Mouse (Mus musculus): ENCODE results near the gene Nlk. TPM values are rescaled to one million over a fixed set of nuclear protein-coding genes. Genes with fewer than 3 reads are reported as not detected.
A peak's percentile ranks its signal among the peaks of the same experiment; 100 is the strongest.
"Not testable (repeated sequence)": the region's sequence is repeated elsewhere in the genome, so short reads cannot be mapped to it uniquely, and the experiment has no call there.

Nlk gene
- total RNA-seq, 1 experiment from 2014 or later, result 36.4 TPM

DNA sequence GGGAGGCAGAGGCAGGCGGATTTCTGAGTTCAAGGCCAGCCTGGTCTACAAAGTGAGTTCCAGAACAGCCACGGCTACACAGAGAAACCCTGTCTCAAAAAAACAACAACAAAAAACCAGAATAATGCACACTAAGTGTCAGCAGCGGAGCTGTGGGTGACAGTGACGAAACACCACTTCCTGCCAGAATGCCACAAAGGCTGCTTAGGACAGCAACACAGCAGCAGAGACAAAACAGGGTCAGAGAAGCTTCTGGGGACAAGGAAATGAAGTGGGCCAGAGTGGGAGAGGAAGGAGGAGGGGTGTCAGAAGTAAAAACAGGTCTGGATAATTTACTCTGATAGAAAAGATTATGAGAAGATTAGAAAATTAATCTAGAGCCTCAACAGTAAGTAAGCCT lies 97.1 kb downstream of the Nlk start:
- ATAC-seq (replicated peaks; ENCODE audit: low read depth, poor library complexity, severe bottlenecking), result peak; percentile 93

GRCm38 (mm10) chr11:78598763-78599415 lies 98.3 kb downstream of the Nlk start:
- no peak for ATAC-seq (replicated peaks; ENCODE audit: low read depth, poor library complexity, severe bottlenecking)

DNA sequence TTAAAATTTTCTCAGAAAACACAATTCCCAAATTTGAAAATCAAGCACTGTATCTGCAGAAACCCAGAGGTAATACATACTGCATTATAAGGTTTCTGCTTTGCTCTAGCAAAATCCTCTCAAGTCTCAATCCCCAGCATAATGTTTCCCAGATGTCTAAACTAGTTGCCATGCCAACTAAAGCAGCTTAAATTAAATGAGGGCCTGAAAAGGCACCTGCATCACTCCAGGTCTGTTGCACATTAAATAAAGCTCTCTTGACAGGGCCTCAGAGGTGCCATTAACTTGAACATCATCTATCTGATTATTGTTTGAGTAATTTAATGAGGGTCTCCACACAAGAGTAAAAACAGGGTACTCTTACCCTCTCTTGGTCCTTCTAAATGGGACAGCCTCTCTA lies 100.4 kb downstream of the Nlk start:
- ATAC-seq (replicated peaks; ENCODE audit: low read depth, poor library complexity, severe bottlenecking), result no peak

DNA sequence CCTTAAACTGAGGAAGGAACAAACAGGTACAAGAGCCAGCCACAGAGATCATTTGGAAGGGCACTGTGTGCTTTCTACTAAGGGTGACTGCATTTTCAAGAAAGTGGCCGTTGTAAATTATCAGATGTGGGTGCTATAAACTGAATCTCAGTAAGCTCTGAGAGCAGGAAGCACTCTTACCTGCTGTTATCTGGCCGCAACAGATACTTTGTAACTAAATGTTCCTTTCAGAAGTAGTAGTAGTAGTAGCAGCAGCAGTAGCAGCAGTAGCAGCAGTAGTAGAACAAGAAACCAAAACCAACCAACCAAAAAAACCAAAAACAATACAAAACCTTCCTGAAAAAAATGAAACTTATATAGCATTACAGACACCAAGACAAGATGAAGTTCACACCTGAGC lies 101.4 kb downstream of the Nlk start:
- no peak for ATAC-seq (replicated peaks; ENCODE audit: low read depth, poor library complexity, severe bottlenecking)

GRCm38 (mm10) chr11:78594271-78594964 lies 102.8 kb downstream of the Nlk start:
- ATAC-seq (replicated peaks; ENCODE audit: low read depth, poor library complexity, severe bottlenecking), result no peak

DNA sequence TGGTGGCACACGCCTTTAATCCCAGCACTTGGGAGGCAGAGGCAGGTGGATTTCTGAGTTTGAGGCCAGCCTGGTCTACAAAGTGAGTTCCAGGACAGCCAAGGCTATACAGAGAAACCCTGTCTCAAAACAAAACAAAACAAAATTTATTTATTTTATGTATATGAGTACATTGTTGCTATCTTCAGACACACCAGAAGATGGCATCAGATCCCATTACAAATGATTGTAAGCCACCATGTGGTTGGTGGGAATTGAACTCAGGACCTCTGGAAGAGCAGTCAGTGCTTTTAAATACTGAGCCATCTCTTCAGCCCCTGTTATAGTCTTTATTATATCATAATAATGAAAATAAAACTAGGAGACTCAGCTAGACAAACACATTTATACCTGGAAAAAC lies 109.5 kb downstream of the Nlk start:
- ATAC-seq (replicated peaks; ENCODE audit: low read depth, poor library complexity, severe bottlenecking), result not testable (repeated sequence)

DNA sequence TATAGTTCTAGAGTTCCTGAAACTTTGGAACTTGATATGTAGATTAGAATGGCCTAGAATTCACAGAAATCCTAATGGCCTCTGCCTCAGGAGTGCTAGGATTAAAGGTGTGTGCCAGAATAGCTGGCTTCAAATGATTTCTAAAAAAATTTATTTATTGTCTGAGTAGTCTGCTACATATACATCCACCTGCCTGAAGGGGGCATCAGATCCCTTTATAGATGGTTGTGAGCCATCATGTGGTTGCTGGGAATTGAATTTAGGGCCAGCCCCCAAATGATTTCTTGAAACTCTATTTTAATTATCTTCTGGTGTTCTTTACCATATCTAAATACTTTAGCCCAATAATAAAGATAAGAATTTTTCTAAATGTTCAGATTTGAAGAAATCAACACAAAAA lies 111.1 kb downstream of the Nlk start:
- ATAC-seq (replicated peaks; ENCODE audit: low read depth, poor library complexity, severe bottlenecking), result no peak

- ATAC-seq (replicated peaks; ENCODE audit: low read depth, poor library complexity, severe bottlenecking), result no peak
These were observed 114.3 kb downstream of the Nlk start for GRCm38 (mm10) chr11:78582848-78583247.

GRCm38 (mm10) chr11:78574975-78575374 lies 122.2 kb downstream of the Nlk start:
- no peak for ATAC-seq (replicated peaks; ENCODE audit: low read depth, poor library complexity, severe bottlenecking)

- no peak for ATAC-seq (replicated peaks; ENCODE audit: low read depth, poor library complexity, severe bottlenecking)
These were observed 122.6 kb downstream of the Nlk start for GRCm38 (mm10) chr11:78574536-78574935.

DNA sequence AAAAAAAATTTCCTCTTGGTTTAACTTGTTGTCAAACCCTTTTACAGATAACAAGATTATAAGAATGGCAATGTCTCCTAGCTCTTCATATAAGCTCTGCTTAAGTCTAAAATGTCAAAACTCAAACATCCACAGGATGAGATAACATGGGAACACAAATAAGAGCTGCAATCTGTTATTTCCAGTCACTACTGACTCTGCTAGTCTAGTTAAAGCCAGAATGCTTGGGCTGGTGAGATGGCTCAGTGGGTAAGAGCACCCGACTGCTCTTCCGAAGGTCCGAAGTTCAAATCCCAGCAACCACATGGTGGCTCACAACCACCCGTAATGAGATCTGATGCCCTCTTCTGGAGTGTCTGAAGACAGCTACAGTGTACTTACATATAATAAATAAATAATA lies 123.1 kb downstream of the Nlk start:
- ATAC-seq (replicated peaks; ENCODE audit: low read depth, poor library complexity, severe bottlenecking), result not testable (repeated sequence)

DNA sequence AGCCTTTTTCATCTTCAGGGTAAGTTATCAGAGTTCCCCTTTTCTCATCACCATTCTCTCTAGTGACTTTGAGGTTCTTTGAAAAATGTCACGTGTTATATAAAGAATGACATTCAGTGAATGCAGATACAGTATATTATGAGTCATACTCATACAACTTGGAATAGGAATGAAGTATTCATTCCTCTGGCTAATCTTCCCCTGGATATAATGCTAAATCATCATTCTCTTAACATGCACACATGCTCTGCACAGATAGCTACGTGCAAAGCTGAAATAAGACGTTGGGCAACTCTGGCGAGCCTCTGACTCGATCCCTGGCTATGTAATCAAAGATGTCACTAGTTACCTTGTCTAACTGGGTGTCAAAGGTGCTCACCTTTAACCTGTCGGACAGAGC lies 125.3 kb downstream of the Nlk start:
- no peak for ATAC-seq (replicated peaks; ENCODE audit: low read depth, poor library complexity, severe bottlenecking)

DNA sequence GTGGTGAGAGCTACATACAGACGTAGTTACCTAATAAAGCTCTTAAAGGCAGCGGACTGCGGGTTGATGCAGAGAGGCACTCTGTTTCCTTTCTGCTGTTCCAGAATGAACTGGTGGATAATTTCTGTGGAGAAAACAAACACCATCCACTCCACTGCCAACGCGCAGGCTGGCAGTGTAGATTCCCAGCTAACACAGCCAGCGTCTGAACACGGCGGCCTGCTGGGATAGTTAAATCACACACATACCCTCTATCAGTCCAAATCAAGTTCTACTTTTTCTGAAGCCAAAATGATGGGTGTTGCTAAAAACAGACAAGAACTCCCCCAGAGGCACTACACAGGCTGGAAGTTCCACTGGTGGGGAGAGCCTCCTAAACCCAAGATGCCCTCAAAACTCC lies 125.7 kb downstream of the Nlk start:
- ATAC-seq (replicated peaks; ENCODE audit: low read depth, poor library complexity, severe bottlenecking), result no peak

DNA sequence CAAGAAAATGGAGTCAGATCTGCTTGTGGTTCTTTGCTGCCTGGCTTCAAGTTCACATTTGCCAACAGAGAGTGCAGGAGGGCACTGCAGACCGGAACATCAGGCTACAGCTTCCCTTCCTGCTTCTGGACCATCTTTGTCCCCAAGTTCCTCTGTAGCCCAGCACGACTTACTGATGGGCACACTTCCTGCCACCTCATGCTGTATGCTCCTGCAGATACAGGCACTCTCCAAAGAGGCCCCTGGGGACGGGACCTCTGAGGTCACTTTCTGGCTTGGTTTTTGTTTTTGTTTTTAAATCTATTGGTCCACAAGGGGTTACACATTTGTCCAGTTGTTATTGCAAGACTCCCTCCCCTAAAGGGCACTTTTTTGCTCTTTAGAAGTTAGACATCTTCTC lies 127.4 kb downstream of the Nlk start:
- ATAC-seq (replicated peaks; ENCODE audit: low read depth, poor library complexity, severe bottlenecking), result 0 out of 2 replicates have a peak, but pooled peaks have one; percentile 27

GRCm38 (mm10) chr11:78568827-78569226 lies 128.3 kb downstream of the Nlk start:
- ATAC-seq (replicated peaks; ENCODE audit: low read depth, poor library complexity, severe bottlenecking), result no peak

DNA sequence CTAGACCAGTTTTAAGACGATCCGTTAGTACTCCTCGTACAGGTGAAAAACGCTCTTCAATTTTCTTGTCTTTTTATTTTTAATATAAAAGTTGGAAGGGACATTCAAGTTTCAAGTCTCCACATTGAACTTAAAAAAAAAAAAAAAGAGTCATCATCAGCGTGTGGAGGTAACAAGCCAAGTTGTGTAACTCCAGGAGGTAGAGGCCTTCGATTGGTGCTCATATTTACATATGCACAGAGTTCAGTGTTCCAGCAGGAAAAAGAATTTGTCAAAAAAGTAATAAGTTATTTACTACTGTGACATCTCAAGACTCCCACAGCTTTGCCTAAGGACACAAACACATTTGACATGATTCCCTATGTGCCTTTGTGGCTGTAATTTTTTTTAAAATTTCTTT lies 129.6 kb downstream of the Nlk start:
- ATAC-seq (replicated peaks; ENCODE audit: low read depth, poor library complexity, severe bottlenecking), result no peak

GRCm38 (mm10) chr11:78566775-78567174 lies 130.4 kb downstream of the Nlk start:
- peak; percentile 80 for ATAC-seq (replicated peaks; ENCODE audit: low read depth, poor library complexity, severe bottlenecking)

DNA sequence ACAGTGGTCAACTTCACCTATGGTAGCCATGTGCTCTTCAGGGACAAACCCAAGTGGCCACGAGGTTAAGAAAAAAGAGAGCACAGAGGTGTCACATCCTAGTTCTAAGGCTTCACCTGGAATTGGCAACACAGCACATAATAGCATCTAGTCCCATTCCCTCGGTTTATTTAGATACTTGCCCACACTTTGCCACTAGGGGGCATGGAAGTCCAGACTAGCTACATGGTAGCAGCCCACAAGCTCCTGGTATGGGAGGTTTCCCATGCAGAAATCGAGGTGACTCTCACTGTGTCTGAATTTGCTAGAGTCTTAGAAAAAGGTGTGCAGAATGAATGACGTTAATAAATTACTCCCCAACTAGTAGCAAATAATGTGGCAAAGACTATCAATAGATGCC lies 136.7 kb downstream of the Nlk start:
- ATAC-seq (replicated peaks; ENCODE audit: low read depth, poor library complexity, severe bottlenecking), result peak; percentile 89

GRCm38 (mm10) chr11:78557241-78557640 lies 139.9 kb downstream of the Nlk start:
- ATAC-seq (replicated peaks; ENCODE audit: low read depth, poor library complexity, severe bottlenecking), result no peak

DNA sequence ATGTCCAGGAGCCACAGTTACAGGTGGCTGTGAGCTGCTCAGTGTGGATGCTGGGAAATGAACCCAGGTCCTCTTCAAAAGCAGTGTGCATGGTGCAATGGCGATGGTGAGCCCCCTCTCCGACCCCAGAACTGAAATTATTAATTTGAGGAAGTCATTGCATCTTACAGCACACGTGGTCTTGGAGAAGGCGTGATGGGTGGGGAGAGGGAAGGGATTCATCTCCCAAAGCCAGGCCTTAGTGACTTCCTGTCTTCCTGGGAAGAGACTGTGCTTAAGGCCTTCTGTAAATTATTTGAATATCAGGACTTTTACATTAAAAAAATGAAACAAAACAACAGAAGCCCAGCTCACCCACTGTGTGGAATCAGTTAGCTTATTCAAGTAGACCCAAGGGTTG lies 141.1 kb downstream of the Nlk start:
- no peak for ATAC-seq (replicated peaks; ENCODE audit: low read depth, poor library complexity, severe bottlenecking)

DNA sequence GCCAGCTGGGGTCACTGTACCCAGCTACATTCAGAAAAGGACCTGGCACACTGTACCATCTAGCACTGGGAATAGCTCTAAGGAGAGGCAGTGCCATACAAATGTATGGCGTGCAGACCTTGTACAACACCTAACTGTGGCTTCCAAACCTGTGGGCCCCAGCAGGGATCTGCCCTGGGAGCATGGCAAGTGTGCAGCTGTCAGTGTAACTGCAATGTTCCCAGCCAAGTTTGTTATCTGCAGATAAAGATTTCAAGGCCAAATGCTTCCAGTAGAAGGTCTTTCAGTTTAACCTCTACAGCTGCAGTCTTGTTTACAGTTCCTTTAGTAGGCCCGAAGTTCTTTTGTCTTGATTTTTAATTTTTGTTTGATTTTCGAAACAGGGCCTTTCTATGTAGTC lies 141.6 kb downstream of the Nlk start:
- no peak for ATAC-seq (replicated peaks; ENCODE audit: low read depth, poor library complexity, severe bottlenecking)

GRCm38 (mm10) chr11:78551059-78551398 lies 146.1 kb downstream of the Nlk start:
- ATAC-seq (replicated peaks; ENCODE audit: low read depth, poor library complexity, severe bottlenecking), result no peak
